Mouse (Mus musculus) megakaryocyte progenitor cell, adult 5-6 weeks (primary cell): ENCODE results near the gene Art4. TPM values are rescaled to one million over a fixed set of nuclear protein-coding genes. Genes with fewer than 3 reads are reported as not detected.

Experiments
- ATAC-seq: replicated peaks from 2 replicates; pipeline ENCODE4 v1.8.0; 2016; ENCODE audit warnings: mild to moderate bottlenecking, moderate TSS enrichment, inconsistent platforms; ENCODE audit not compliant: poor library complexity
- total RNA-seq, 2 experiments: library from RNA; stranded (forward) in 1 of 2; stranded (reverse) in 1 of 2; fragments of 157-497, 149-512 nt in 1 of 2; fragments of 200-1000 nt in 1 of 2; gene quantifications; 2 replicates each; pipeline versions ENCODE4 v1.2.3 to v1.2.4; 2015 to 2017

Gene Art4
- total RNA-seq, 2 experiments from 2014 or later: 1.8 TPM

GRCm38 (mm10) chr6:136868921-136869320 lies 11.4 kb upstream of the Art4 start:
- ATAC-seq: no peak

GRCm38 (mm10) chr6:136866150-136866549 lies 8.6 kb upstream of the Art4 start:
- ATAC-seq: no peak

DNA sequence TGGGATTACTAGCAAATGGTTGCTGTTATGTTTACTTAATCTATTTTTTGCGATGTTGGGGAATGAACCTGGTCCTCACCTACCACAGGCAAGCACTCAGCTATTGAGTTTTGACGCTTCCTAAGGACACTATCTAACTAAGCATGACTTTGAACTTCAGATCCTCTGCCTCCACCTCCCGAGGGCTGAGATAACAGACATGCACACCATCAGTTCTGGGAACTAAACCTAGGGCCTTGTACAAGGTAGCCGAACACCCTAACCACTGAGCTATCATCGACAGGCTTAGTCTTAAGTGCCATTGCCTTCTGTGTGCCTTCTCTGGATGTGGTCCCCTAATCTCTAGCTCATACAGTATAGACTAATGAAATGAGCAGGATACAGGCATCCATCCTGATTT lies 7.8 kb upstream of the Art4 start:
- no peak for ATAC-seq

DNA sequence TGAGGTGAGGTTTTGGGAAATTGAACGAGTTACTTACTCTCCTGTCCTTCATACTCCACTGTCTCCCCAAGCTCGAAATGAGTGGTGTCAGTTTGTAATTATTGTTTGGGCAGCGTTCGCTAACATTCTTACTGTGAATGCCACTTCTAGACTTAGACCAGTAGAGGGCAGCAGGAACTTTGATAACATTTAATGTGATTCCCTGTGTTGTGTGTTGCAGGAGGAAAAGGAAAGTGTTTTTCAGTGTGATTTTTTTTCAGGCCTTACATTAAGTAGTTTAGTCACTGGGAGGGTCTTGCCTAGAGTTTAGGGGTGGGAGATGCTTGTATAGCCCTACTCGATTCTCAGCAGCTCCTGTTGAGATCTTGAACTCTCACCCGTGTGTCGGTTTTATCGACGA lies 3.5 kb upstream of the Art4 start:
- ATAC-seq: peak; percentile 45

DNA sequence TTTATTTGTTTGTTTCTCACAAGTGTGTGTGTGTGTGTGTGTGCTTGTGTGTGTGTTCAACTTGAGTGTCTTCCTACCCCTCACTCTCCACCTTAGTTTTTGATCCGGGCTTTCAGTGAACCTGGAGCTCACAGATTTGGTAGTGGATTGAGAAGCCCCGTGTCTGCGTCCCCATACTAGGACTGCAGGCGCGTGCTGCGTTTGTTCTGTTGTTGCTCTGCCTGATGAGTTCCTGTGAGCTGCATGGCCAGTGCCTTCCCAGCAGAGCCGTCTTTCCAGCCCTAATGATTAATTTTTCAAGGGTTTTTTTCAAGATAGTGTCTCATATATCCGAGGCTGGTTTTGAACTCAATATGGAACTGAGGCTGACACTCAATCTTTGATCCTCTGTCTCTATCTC lies 887 bp upstream of the Art4 start:
- ATAC-seq: no peak

GRCm38 (mm10) chr6:136857873-136858260 lies 334 bp upstream of the Art4 start:
- peak; percentile 12 for ATAC-seq

- ATAC-seq: peak; percentile 18
Observed at GRCm38 (mm10) chr6:136856071-136856636, 1.4 kb downstream of the Art4 start.

- ATAC-seq: no peak
Observed at GRCm38 (mm10) chr6:136855183-136855582, 2.4 kb downstream of the Art4 start.

- no peak for ATAC-seq
Observed at GRCm38 (mm10) chr6:136854361-136854781, 3.2 kb downstream of the Art4 start.

GRCm38 (mm10) chr6:136852762-136853161 lies 4.8 kb downstream of the Art4 start:
- no peak for ATAC-seq

- ATAC-seq: no peak
Observed at GRCm38 (mm10) chr6:136852348-136852747, 5.2 kb downstream of the Art4 start.

- no peak for ATAC-seq
Observed at GRCm38 (mm10) chr6:136850267-136850666, 7.3 kb downstream of the Art4 start.

- ATAC-seq: no peak; the same call in 1 of the 2 replicates
Observed at GRCm38 (mm10) chr6:136848971-136849370, 8.6 kb downstream of the Art4 start.

DNA sequence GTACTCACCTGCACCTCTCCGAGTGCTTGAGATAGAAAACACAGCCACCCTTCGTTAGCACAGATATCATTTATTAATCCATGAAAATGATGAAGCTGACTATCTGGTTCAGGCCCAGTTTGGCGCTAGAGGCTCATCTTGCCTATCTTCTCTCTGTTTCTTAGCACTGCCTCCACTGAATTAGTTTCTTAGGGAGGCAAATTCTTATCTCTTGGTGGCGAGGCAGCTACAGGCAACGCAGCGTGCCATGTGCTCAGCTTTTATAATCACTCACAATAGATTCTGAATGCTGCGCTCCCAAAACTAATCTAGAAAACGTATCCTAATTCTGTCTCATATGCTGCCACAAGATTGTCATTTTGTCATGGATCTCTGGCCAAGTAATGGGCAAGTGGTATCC lies 9.1 kb downstream of the Art4 start:
- ATAC-seq: peak; percentile 71

DNA sequence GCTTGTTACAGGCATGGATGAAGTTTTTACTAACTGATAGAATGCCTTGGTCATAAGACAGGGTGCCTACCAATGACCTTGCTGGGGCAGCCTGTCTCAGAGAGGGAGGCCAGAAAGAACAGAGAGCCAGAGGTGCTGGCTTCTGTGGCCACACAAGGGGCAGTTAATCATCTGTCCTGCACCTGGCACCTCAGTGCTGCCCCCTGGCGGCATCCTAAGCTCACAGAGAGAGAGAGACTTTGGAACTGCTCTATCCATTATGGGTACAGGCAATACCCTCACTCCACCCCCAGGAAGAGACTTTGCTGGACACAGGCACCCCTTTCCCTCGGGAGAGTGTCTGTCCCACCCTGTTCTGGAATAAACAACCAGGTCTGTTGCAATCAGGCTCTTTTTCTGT lies 9.7 kb downstream of the Art4 start:
- peak; percentile 80 for ATAC-seq

DNA sequence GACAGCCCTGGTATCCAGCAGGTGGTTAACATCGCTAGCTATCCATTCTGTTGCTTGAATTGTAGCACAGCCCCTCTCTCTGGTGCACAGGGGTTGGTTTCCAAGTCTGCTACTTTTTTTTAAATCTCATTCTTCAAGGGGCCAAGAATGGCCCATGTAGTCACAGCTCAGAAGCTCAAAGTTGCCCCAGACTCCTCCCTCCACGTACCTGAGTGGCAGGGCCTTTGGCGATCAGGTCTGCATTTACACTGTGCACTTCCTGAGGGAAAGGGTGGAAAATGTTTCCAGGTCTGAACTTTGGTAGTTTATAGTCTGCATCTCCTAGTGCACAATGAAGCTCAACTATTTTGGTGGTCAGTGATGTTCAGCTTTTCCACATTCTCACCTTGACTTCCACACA lies 10.3 kb downstream of the Art4 start:
- ATAC-seq: no peak

- ATAC-seq: no peak
Observed at GRCm38 (mm10) chr6:136845706-136846480, 11.6 kb downstream of the Art4 start.

- ATAC-seq: no peak
Observed at GRCm38 (mm10) chr6:136844903-136845302, 12.6 kb downstream of the Art4 start.

DNA sequence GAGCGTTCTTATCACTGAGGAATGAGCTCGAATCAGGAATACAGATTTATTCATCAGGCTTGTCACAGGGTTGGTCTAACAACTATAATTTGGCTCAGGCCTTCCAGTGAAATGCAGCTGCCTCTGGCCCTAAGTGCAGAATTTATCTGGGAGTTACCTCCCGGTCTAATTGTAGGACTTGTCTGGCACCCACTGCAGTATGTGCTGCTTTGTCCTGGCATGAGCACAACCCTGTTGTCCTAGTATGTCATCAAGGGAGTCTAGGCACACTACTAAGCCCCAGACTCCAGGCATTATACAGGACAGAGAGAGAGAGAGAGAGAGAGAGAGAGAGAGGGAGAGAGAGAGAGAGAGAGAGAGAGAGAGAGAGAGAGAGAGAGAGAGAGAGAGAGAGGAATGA lies 20.2 kb downstream of the Art4 start:
- ATAC-seq: no peak

DNA sequence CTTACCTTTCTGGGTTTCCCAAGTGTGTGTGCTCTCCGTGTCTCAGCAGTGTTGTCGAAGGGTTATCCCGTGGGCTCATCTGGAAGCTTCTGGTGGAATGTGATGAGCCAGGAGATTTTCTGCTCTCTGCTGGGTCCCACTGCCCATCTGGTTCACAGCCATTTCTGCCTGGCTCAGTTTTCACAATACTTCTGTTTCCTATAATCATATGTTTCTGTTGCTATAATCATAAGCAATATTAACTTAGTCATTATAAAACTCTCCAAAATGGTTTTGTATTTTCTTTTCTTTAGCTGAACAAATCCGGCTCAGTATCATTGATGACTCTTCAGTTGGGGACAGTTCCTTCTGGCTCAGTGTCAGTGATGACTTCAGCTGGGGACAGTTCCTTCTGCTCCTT lies 22.2 kb downstream of the Art4 start, which contains the start of gene Smco3:
Gene Smco3, minus strand, starts transcription at position 101 of the 400 bp plus-strand sequence.
- ATAC-seq: no peak

DNA sequence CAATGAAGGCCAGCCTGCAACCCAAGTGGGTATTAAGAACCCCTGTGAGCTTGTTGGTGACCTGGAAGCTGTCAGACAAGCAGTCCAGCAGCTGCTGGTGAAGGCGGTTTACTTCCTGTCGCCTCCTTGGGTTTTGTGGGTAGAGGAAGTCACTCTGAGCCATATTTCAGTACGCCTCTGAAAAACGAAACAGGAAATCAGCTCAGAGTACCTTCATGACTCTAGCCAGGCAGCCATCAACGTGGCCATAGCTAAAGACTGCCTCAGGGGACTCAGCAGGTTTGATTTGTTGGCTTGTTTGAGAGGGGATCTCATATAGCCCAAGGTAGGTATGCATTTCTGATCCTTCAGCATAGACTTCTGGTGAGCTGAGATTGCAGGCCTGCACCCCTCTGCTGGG lies 25.8 kb downstream of the Art4 start:
- ATAC-seq: peak; percentile 21; the same call in 1 of the 2 replicates

DNA sequence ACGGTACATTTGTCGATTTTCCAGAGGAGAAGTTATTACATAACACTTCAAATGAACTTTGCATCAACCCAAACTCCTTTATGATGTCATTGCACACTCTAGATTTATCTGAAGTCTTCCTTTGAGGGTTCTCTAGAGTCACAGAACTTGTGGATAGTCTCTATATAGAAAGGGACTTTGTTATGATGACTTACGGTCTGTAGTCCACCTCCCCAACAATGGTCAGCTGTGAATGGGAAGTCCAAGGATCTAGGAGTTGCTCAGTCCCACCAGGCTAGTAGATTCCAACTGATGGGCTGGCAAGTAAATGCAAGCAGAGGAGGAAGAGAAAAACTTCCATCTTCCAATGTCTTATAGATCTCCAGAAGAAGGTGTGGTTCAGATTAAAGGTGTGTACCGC lies 28.9 kb downstream of the Art4 start:
- ATAC-seq: no peak
